9 mouse cellular contexts compared by ENCODE assay signal in genomic region chr4:138037110-138037509, GRCm38 (mm10). TPM values are rescaled to one million over a fixed set of nuclear protein-coding genes. Genes with fewer than 3 reads are reported as not detected.
A peak's percentile ranks its signal among the peaks of the same experiment; 100 is the strongest.
DNase-seq lines count a peak whose midpoint lies in the region; ATAC-seq and TF ChIP-seq lines count a peak whose summit lies in the region.
"Had no signal": no experiment of that assay in that cellular context is flagged by ENCODE, and none has a peak within 500 bp of the region (broad histone marks: within the 10 kb centered on the region; RNA-seq: fewer than 3 reads in every experiment).

No protein-coding gene starts in this region.

- DNase-seq in gastrocnemius, adult 2 months = no peak
- DNase-seq in gastrocnemius, postnatal 14 days = no peak
- peak; percentile 31 for DNase-seq in hindbrain, embryonic 10.5 days (ENCODE audit: low spot score)
- DNase-seq in mesoderm, embryonic 11.5 days (ENCODE audit: low read depth, low spot score) = peak; percentile 36
- DNase-seq: heart, postnatal 4 days had no signal

- TF ChIP-seq CTCF in gastrocnemius, adult 2 months (IDR thresholded peaks at IDR 0.05) = no peak
- TF ChIP-seq CTCF in cortical plate, adult 2 months (IDR thresholded peaks at IDR 0.05; ENCODE audit: extremely low read depth, insufficient read depth, low read length) = no peak

- no peak for ATAC-seq in granulocyte monocyte progenitor cell, adult 5-6 weeks (replicated peaks; ENCODE audit: poor library complexity, severe bottlenecking)
- ATAC-seq in megakaryocyte, adult 5-6 weeks (ENCODE audit: poor library complexity, severe bottlenecking) = no peak
- ATAC-seq in inflammation-experienced regulatory T-cells, adult 6 months = no peak

- H3K4me1 ChIP-seq in cortical plate, adult 2 months (ENCODE audit: control insufficient read depth, insufficient read depth, low read length) = peaks cover 19% of the 10 kb centered on the region
- peaks cover 38% of the 10 kb centered on the region for H3K4me1 ChIP-seq in hindbrain, embryonic 10.5 days (replicated peaks)

- no peaks in the 10 kb centered on the region for H3K9me3 ChIP-seq in hindbrain, embryonic 10.5 days

- H3K27ac ChIP-seq in gastrocnemius, adult 2 months = peak overlapping the region; percentile 90
- H3K27ac ChIP-seq in cortical plate, adult 2 months (ENCODE audit: insufficient read depth, low read length) = peak overlapping the region; percentile 27; the same call in 1 of the 2 replicates
- H3K27ac ChIP-seq in hindbrain, embryonic 10.5 days = peak overlapping the region; percentile 63

- H3K4me3 ChIP-seq in gastrocnemius, adult 2 months = peak overlapping the region; percentile 58
- H3K4me3 ChIP-seq in cortical plate, adult 2 months (ENCODE audit: insufficient read depth, low read length) = no peak overlapping the region
- H3K4me3 ChIP-seq in hindbrain, embryonic 10.5 days = no peak overlapping the region

- intact Hi-C loops in gastrocnemius, adult 2 months (cut with DNase I) = loop anchor here (5.0 kb wide), 1 partner anchor 35 kb away; no protein-coding TSS in a partner anchor
- intact Hi-C loops in gastrocnemius, postnatal 14 days (cut with DNase I; ENCODE audit: low total_unique reads) = no loop called here

- H3K27me3 ChIP-seq in hindbrain, embryonic 10.5 days (ENCODE audit: insufficient read depth, poor library complexity, severe bottlenecking) = no peaks in the 10 kb centered on the region

- no peak for TF ChIP-seq POLR2A in cortical plate, adult 2 months (IDR thresholded peaks at IDR 0.05; ENCODE audit: extremely low read depth, insufficient read depth, low read length)

- 29% methylated on average over 8 of the region's 8 CpGs for WGBS in hindbrain, embryonic 10.5 days

- peaks cover 86% of the 10 kb centered on the region for H3K36me3 ChIP-seq in hindbrain, embryonic 10.5 days

RNA-seq across cellular contexts. Expression of gene Eif4g3, which starts 44.3 kb away (rescaled TPM):
- total RNA-seq in gastrocnemius, adult 2 months (2021) = 100 to 1,000 TPM; 108 to 145 TPM
- total RNA-seq in gastrocnemius, postnatal 14 days (2021) = 10 to 100 TPM; 95.2 to 98.9 TPM
- polyA plus RNA-seq in cortical plate, adult 2 months (2012; rRNA removed) = 148 and 164 TPM in 2 replicates
- polyA plus RNA-seq in hindbrain, embryonic 10.5 days (2016; fragmentation: Nextera tagmentation; extraction: Ambion mirVana) = 38.1 and 42.4 TPM in 2 replicates
- total RNA-seq in granulocyte monocyte progenitor cell, adult 5-6 weeks (2014; fragmentation: Nextera tagmentation) = 67.7 and 72.3 TPM in 2 replicates
- total RNA-seq in granulocyte monocyte progenitor cell, adult 5-6 weeks (2017) = 29.3 and 39.1 TPM in 2 replicates
- 65.6 and 77.6 TPM in 2 replicates for total RNA-seq in megakaryocyte, adult 5-6 weeks (2015)
- 47.6 and 64.3 TPM in 2 replicates for total RNA-seq in megakaryocyte, adult 5-6 weeks (2017)
- polyA plus RNA-seq in inflammation-experienced regulatory T-cells, adult 6 months (2017; shearing (Covaris generic)) = 10 to 100 TPM; 33.8 to 51.8 (median 42.4) TPM

Comparison
In these comparisons a context has a peak if more than half of its experiments do, and no peak if none do; other contexts are left out.
1. DNase-seq: peak in hindbrain, embryonic 10.5 days (single experiment) and mesoderm, embryonic 11.5 days (single experiment); none in gastrocnemius, adult 2 months (single experiment) and gastrocnemius, postnatal 14 days (single experiment).
2. H3K27ac ChIP-seq: peak in every context shown above with its lines; median percentile 90 in gastrocnemius, adult 2 months; 63 in hindbrain, embryonic 10.5 days; 27 in cortical plate, adult 2 months.